Mouse (Mus musculus): ENCODE measurements around the gene Slc7a5. TPM values are rescaled to one million over a fixed set of nuclear protein-coding genes. Genes with fewer than 3 reads are reported as not detected.
A peak's percentile ranks its signal among the peaks of the same experiment; 100 is the strongest.

The Slc7a5 gene
- 100 to 1,000 TPM; 146 to 164 TPM for total RNA-seq (2021)
- long read RNA-seq, transcript Slc7a5-201 (10 exons, 3,517 nt): major isoform, 74 of 90 reads
- long read RNA-seq, partial matches to known transcripts: 2 of 90 reads
- long read RNA-seq, other reads (novel, unspliced or antisense): 13 of 90 reads

DNA sequence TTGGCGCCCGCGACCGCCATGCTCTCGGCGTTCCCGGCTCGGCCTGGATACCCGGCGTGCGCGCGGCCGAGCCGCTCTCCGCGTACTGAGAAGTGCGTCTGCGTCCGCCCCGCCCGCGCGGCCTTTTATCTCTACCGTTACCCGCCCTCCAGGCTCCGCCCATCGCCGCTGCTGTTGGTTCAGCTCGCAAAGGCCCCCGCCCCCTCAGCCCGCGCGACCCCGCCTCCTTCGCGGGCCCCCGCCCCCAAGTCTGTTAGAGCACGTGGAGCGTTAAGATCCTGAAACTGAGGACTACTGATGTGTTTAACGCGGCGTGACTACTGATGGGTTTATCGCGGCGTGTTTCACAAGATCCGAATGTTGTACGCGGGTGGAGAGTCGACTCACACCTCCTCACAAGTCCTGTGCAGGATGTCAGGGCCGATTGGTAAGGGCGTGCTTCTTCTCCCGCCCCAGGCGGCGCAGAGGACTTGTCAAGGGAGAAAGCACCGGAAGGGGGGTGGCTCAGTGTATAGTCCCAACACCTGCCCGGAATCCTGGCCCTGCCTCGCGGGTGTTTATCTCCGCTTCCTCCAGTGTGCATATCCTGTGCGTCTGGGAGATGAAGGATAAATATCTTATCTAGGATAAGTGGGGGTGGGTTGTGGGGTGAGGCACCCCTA, at the start of gene Slc7a5:
Gene Slc7a5, minus strand, starts transcription at position 108 of the 662 bp plus-strand sequence.
- DNase-seq (ENCODE audit: low spot score in 2 of 2): peak; percentile 98 to 99

DNA sequence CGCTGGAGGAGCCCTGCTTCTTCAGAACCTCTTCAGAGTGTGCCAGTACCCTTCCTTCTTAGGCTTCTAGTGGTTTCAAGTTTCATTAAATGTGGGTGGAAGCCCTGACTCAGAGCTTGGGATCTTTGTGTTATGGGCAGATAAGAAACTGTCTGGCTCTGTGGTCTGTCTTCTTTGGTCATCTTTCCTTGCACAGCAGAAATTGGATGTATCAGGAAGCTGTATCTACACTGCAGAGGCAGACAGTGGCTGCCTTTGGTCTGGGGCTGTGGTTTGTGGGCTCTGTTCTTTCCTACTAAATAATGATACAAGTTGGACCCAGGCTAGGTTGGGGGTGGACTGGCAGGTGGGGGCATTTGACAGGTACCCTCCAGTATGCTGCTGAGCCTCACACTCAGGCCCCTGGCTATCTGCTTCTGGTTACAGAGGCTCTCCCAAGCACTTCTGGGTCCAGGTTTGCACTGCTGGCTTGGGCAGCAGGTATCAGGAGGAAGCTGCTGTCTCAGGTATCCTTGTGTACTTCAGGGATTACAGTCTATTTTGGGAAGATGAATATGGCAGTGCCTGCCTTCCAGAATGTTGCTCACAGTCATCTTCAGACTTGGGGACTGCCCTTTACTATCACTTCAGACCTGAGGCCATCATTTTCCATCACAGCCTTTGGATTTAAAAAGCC, 48.5 kb upstream of the Slc7a5 start:
- DNase-seq (ENCODE audit: low spot score in 2 of 2): no peak

GRCm38 (mm10) chr8:121954981-121955555, 47.6 kb upstream of the Slc7a5 start:
- DNase-seq (ENCODE audit: low spot score in 2 of 2): no peak

DNA sequence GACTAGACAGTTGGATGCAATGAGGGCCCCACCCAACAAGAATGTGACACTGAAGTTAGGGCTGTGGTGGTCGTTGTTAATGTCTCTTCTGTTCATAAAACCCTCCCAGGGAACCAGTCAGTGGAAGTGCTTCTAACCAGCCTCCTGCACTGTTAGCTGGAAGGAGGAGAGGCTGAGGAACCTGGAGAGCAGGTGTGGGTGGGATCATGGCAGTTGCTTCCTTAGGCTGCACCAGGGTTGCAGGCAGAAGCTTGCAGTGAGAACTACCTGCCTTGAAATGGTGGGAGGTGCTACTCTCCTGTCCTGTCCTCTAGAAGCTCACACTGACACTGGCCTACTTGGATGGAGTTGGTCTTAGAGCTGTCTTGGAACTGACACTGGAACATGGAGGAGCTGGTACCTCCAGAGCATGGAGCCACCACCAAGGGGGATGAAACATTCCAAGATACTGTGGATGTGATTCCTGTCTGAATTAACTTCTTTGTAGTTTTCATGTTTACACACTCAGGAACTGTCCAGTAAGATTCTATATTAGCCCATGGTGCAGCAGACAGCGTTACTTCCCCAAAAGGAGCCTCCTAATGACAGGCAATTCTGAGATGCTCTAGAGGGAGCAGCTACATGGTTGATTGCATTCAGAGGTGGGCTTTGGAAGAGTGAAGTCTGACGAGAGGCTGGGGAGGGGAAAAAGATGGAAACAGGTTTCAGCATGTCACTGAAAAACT, 46.5 kb upstream of the Slc7a5 start:
- DNase-seq (ENCODE audit: low spot score in 2 of 2): no peak

DNA sequence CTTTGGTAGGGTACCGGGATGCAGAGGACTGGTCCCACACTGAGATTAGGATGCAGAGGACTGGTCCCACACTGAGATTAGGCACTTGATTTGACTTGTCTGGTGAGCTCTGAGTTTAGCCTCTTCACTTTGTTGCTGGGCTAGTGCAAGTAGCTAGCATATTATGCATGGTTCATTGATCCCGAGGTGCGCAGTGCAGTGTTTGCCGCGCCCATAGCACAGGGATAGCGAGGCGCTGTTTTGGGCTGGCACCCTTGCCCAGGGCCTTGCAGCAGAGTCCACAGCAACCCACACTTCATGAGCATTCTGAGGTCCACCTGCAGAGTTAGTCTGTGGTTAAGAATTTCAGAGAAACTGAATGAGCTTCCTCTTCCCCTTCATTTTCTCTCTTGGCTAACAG, 45.3 kb upstream of the Slc7a5 start:
- no peak for DNase-seq (ENCODE audit: low spot score in 2 of 2)

GRCm38 (mm10) chr8:121952122-121952521, 44.6 kb upstream of the Slc7a5 start:
- DNase-seq (ENCODE audit: low spot score in 2 of 2): no peak

- no peak for DNase-seq (ENCODE audit: low spot score in 2 of 2)
These were observed 44.1 kb upstream of the Slc7a5 start for GRCm38 (mm10) chr8:121951656-121952009.

- peak; percentile 72 to 74 for DNase-seq (ENCODE audit: low spot score in 2 of 2)
These were observed 43.5 kb upstream of the Slc7a5 start for GRCm38 (mm10) chr8:121950749-121951655.

GRCm38 (mm10) chr8:121949941-121950748, 42.7 kb upstream of the Slc7a5 start:
- peak; percentile 99 for DNase-seq (ENCODE audit: low spot score in 2 of 2)

DNA sequence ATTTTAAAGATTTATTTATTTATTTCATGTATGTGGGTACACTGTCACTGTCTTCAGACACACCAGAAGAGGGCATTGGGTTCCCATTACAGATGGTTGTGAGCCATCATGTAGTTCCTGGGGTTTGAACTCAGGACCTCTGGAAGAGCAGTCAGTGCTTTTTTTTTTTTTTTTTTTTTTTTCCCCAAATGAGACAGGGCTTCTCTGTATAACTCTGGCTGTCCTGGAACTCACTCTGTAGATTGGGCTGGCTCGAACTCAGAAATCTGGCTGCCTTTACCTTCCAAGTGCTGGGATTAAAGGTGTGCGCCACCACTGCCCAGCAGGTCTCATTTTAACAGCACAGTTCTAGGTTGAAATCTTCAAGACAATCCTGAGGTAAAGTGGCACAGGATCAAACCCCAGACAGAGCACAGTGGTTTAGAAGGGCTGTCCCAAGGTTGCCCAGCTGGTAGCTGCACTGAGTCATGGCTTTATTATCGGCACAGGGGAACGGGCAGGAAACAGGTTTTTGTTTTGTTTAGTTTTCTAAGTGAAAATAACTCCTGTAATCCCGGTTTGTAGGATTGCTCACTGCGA, 41.8 kb upstream of the Slc7a5 start, which contains the start of gene Banp:
Gene Banp, plus strand, starts transcription at position 529 of the 579 bp plus-strand sequence.
- no peak for DNase-seq (ENCODE audit: low spot score in 2 of 2)

DNA sequence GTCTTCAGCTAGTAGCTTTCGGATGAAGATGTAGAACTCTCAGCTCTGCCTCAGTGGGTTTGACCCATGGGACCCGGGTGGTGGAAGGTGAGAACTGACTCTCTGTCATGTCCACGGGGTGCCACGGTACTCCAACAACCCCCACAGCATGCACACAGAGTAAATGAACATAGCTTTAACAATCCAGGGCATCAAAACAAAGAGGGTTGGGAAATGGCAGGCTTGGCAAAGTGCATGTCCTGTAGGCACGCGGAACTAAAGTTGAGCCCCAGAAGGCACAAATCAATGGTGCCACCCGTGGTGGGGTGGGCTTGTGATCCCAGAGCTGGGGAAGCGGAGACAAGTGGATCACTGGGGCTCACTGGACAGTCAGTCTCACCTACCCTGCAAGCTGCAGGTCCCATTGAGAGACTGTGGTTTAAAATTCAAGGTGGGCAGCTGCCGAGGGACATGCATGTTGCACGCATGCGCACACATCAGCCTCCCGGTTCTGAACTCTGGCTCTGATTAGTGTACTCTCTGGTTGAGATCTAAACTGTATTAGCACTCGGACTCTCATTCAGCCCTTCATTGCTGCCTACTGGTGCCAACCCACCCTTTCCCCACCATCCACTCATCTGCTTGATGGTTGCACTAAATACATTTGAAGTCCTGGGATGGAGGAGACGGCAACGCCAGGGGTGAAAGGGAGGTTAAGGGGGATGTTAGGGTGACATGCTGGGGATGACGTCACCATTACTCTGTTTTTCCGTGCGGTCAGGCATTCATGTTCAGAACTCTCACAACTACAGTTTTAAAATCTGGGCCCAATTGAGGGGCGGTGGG, 41.0 kb upstream of the Slc7a5 start:
- DNase-seq (ENCODE audit: low spot score in 2 of 2): no peak

GRCm38 (mm10) chr8:121947753-121948141, 40.3 kb upstream of the Slc7a5 start:
- DNase-seq (ENCODE audit: low spot score in 2 of 2): peak; percentile 84 to 89

GRCm38 (mm10) chr8:121947047-121947752, 39.7 kb upstream of the Slc7a5 start:
- no peak for DNase-seq (ENCODE audit: low spot score in 2 of 2)

- no peak for DNase-seq (ENCODE audit: low spot score in 2 of 2)
These were observed 38.9 kb upstream of the Slc7a5 start for GRCm38 (mm10) chr8:121946351-121946750.

DNA sequence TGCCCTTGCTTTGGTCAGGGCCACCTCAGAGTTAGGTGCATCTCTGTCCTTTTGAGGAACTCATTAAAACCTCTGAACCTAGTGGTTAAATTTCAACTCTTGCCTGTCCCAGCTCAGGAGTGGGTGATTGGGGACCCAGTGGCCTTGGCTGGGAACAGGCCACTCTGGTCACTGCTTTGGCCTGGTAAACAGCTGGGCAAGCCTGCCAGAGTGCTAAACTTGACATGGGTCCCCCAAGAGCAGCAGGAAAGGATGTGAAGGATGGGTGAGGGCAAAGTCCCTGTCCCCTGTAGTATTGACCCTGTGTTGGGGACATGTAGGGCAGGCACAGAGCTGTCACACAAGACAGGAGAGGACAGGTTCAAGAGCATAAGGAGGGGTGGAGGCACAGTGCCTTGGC, 37.3 kb upstream of the Slc7a5 start, which contains the start of gene Car5a:
Gene Car5a, minus strand, starts transcription at position 74 of the 400 bp plus-strand sequence.
- DNase-seq (ENCODE audit: low spot score in 2 of 2): no peak

GRCm38 (mm10) chr8:121943716-121944115, 36.2 kb upstream of the Slc7a5 start:
- no peak for DNase-seq (ENCODE audit: low spot score in 2 of 2)

- no peak for DNase-seq (ENCODE audit: low spot score in 2 of 2)
These were observed 35.6 kb upstream of the Slc7a5 start for GRCm38 (mm10) chr8:121943057-121943540.
